Mouse (Mus musculus): ENCODE measurements at regions not wholly inside any gene's neighbourhood (a gene's known extent, or its start where the extent isn't known, plus 50 kb on each side); places are given as distances from the start of the nearest gene placed in this dataset.

GRCm38 (mm10) chr10:21241557-21242222 is 54.1 kb upstream of the Hbs1l start:
- WGBS = 82% methylated on average over 6 of the region's 6 CpGs
- Histone ChIP-seq H3K27ac (no peak overlapping the region), H3K36me3 (no peaks in the 10 kb centered on the region), H3K27me3 (ENCODE audit: insufficient read depth, poor library complexity, severe bottlenecking) (no peaks in the 10 kb centered on the region), H3K4me3 (no peak overlapping the region), H3K4me1 (no peaks in the 10 kb centered on the region), H3K9me3 (no peaks in the 10 kb centered on the region)
- DNase-seq (ENCODE audit: low spot score) = no peak

- WGBS = 82% methylated on average over 16 of the region's 16 CpGs
Observed at GRCm38 (mm10) chr10:21242471-21243231, 53.1 kb upstream of the Hbs1l start.

GRCm38 (mm10) chr10:21244849-21245453 is 50.8 kb upstream of the Hbs1l start:
- no peaks in the 10 kb centered on the region for H3K4me1 ChIP-seq
- no peak overlapping the region for H3K27ac ChIP-seq
- WGBS = 79% methylated on average over 4 of the region's 4 CpGs
- H3K27me3 ChIP-seq (ENCODE audit: insufficient read depth, poor library complexity, severe bottlenecking) = no peaks in the 10 kb centered on the region
- H3K4me3 ChIP-seq = no peak overlapping the region
- no peak for DNase-seq (ENCODE audit: low spot score)
- no peaks in the 10 kb centered on the region for H3K36me3 ChIP-seq
- no peaks in the 10 kb centered on the region for H3K9me3 ChIP-seq

More at GRCm38 (mm10) chr10:21242471-21243231, 53.1 kb upstream of the Hbs1l start:
- no peaks in the 10 kb centered on the region for H3K4me1 ChIP-seq
- H3K36me3 ChIP-seq = no peaks in the 10 kb centered on the region
- DNase-seq (ENCODE audit: low spot score) = no peak
- no peak overlapping the region for H3K4me3 ChIP-seq
- no peaks in the 10 kb centered on the region for H3K27me3 ChIP-seq (ENCODE audit: insufficient read depth, poor library complexity, severe bottlenecking)
- H3K27ac ChIP-seq = no peak overlapping the region
- H3K9me3 ChIP-seq = no peaks in the 10 kb centered on the region

DNA sequence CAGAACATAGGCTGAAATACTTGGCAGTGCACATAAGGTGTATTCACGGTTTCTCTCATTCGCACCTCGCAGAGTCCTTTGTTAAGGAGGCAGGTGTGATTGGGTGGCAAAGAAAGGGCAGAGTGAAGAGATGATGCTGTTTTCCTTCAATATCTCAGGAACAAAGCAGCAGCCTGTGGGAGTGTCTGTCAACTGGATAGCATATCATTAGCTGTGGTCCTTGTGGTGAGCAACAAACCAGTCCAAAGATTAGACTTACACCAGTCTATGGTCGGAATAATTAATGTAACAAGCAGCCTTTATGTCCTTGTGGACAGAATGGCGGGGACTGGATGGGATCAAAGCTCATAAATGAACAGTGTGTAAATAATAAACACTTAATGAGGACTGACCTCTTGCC is 50.2 kb upstream of the Hbs1l start:
- no peaks in the 10 kb centered on the region for H3K36me3 ChIP-seq
- WGBS = 87% methylated on average over 5 of the region's 5 CpGs
- no peak for DNase-seq (ENCODE audit: low spot score)

More for the DNA sequence above, 50.2 kb upstream of the Hbs1l start:
- H3K4me1 ChIP-seq = no peaks in the 10 kb centered on the region
- no peaks in the 10 kb centered on the region for H3K27me3 ChIP-seq (ENCODE audit: insufficient read depth, poor library complexity, severe bottlenecking)
- H3K27ac ChIP-seq = no peak overlapping the region
- H3K4me3 ChIP-seq = no peak overlapping the region
- no peaks in the 10 kb centered on the region for H3K9me3 ChIP-seq

Measured in heart, embryonic 10.5 days (tissue).